Mouse (Mus musculus) CH12.LX (cell line): ENCODE results near the gene Cblc. TPM values are rescaled to one million over a fixed set of nuclear protein-coding genes. Genes with fewer than 3 reads are reported as not detected.
A peak's percentile ranks its signal among the peaks of the same experiment; 100 is the strongest.

Source experiments
- DNase-seq: peaks from one replicate; pipeline ENCODE4 v3.0.0-alpha.2; 2013; ENCODE audit errors: extremely low read depth
- H3K27ac ChIP-seq: 2 replicates; pipeline ENCODE4 v1.5.1; 2012; ENCODE audit warnings: low read depth, mild to moderate bottlenecking, control low read depth, moderate library complexity; ENCODE audit not compliant: insufficient read depth
- H3K27me3 ChIP-seq: replicated peaks from 2 replicates; pipeline ENCODE3; 2012; ENCODE audit warnings: inconsistent platforms
- H3K36me3 ChIP-seq, 2 experiments: replicated peaks in 1 of 2; 2 replicates each; pipeline versions ENCODE3 to v1.6.1; 2012; ENCODE audit warnings: inconsistent platforms in 1 of 2, low read length in 1 of 2, mild to moderate bottlenecking in 1 of 2, mixed read lengths in 1 of 2, moderate library complexity in 1 of 2; ENCODE audit not compliant: control insufficient read depth in 1 of 2, insufficient read depth in 1 of 2
- H3K4me1 ChIP-seq, 2 experiments: 2 replicates each; pipeline ENCODE4 v1.6.1; 2012; ENCODE audit warnings: inconsistent platforms in 1 of 2, moderate library complexity in 1 of 2; ENCODE audit not compliant: insufficient read depth in 2 of 2, control insufficient read depth in 1 of 2
- H3K4me2 ChIP-seq: 2 replicates; pipeline ENCODE4 v1.6.1; 2012; ENCODE audit warnings: low read depth, mild to moderate bottlenecking, control low read depth; ENCODE audit not compliant: poor library complexity, insufficient read depth, severe bottlenecking
- H3K4me3 ChIP-seq, 3 experiments: fragments of 150-350 bp in 1 of 3; sonication (generic) in 1 of 3; replicated peaks in 1 of 3; 2 replicates each; pipeline versions ENCODE3 to v1.5.1; 2011 to 2012; ENCODE audit warnings: low read depth in 2 of 3, low read length in 2 of 3, mild to moderate bottlenecking in 2 of 3, moderate library complexity in 2 of 3, control low read depth in 1 of 3, improper control_type of control experiment in 1 of 3, inconsistent platforms in 1 of 3, mixed read lengths in 1 of 3; ENCODE audit not compliant: poor library complexity in 1 of 3
- H3K79me2 ChIP-seq: replicated peaks from 2 replicates; pipeline ENCODE4 v1.6.1; 2012; ENCODE audit warnings: mild to moderate bottlenecking, moderate library complexity; ENCODE audit not compliant: control insufficient read depth, poor library complexity, insufficient read depth, severe bottlenecking; ENCODE audit errors: extremely low read depth
- H3K9ac ChIP-seq: 2 replicates; pipeline ENCODE4 v1.6.1; 2012; ENCODE audit warnings: low read depth, mild to moderate bottlenecking, control low read depth, moderate library complexity; ENCODE audit not compliant: insufficient read depth
- H3K9me3 ChIP-seq: replicated peaks from 2 replicates; pipeline ENCODE3; 2012; ENCODE audit warnings: low read length, inconsistent platforms, mixed read lengths
- BHLHE40 ChIP-seq: IDR thresholded peaks from 2 replicates; pipeline ENCODE4 v1.6.1; 2011; ENCODE audit warnings: mild to moderate bottlenecking, low read depth, low read length, improper control_type of control experiment
- CHD2 ChIP-seq: IDR thresholded peaks from 2 replicates; pipeline ENCODE4 v1.6.1; 2011; ENCODE audit warnings: low read length, improper control_type of control experiment
- CTCF ChIP-seq, 2 experiments: IDR thresholded peaks in 1 of 2; conservative IDR thresholded peaks in 1 of 2; 2 replicates each; pipeline ENCODE4 v1.5.1; 2011 to 2012; ENCODE audit warnings: low read depth in 2 of 2, low read length in 2 of 2, improper control_type of control experiment in 1 of 2, inconsistent platforms in 1 of 2, mild to moderate bottlenecking in 1 of 2, moderate library complexity in 1 of 2
- E2F4 ChIP-seq: IDR thresholded peaks from 2 replicates; pipeline ENCODE4 v1.6.1; 2011; ENCODE audit warnings: low read depth, low read length, improper control_type of control experiment; ENCODE audit not compliant: insufficient replicate concordance
- ELF1 ChIP-seq: IDR thresholded peaks from 2 replicates; pipeline ENCODE4 v1.6.1; 2014; ENCODE audit warnings: low read depth, mild to moderate bottlenecking, inconsistent platforms, low read length, improper control_type of control experiment
- EP300 ChIP-seq: IDR thresholded peaks from 2 replicates; pipeline ENCODE4 v1.6.1; 2011; ENCODE audit warnings: low read length, improper control_type of control experiment
- ETS1 ChIP-seq: conservative IDR thresholded peaks from 2 replicates; pipeline ENCODE4 v1.6.1; 2012; ENCODE audit warnings: low read depth, mild to moderate bottlenecking, inconsistent platforms, low read length, improper control_type of control experiment, moderate library complexity
- GABPA ChIP-seq: IDR thresholded peaks from 2 replicates; pipeline ENCODE4 v1.6.1; 2012; ENCODE audit warnings: low read depth, low read length, improper control_type of control experiment, inconsistent platforms; ENCODE audit not compliant: insufficient replicate concordance
- HCFC1 ChIP-seq: IDR thresholded peaks from 2 replicates; pipeline ENCODE4 v1.6.1; 2012; ENCODE audit warnings: low read depth, mild to moderate bottlenecking, inconsistent platforms, low read length, improper control_type of control experiment
- IRF4 ChIP-seq: IDR thresholded peaks from 2 replicates; pipeline ENCODE4 v1.6.1; 2014; ENCODE audit warnings: low read depth, mild to moderate bottlenecking, inconsistent platforms, low read length, improper control_type of control experiment
- JUND ChIP-seq: conservative IDR thresholded peaks from 2 replicates; pipeline ENCODE4 v1.6.1; 2011; ENCODE audit warnings: low read depth, low read length, improper control_type of control experiment
- MAFK ChIP-seq: IDR thresholded peaks from 2 replicates; pipeline ENCODE4 v1.6.1; 2011; ENCODE audit warnings: low read length, improper control_type of control experiment; ENCODE audit not compliant: insufficient replicate concordance
- MAX ChIP-seq: IDR thresholded peaks from 2 replicates; pipeline ENCODE4 v1.6.1; 2011; ENCODE audit warnings: low read length, improper control_type of control experiment
- MYC ChIP-seq: IDR thresholded peaks from 2 replicates; pipeline ENCODE4 v1.6.1; 2011; ENCODE audit warnings: low read depth, mild to moderate bottlenecking, improper control_type of control experiment, low read length
- NRF1 ChIP-seq: IDR thresholded peaks from 2 replicates; pipeline ENCODE4 v1.6.1; 2014; ENCODE audit warnings: low read depth, mild to moderate bottlenecking, inconsistent platforms, low read length, improper control_type of control experiment, moderate library complexity
- POLR2A ChIP-seq: IDR thresholded peaks from 2 replicates; pipeline ENCODE4 v1.6.1; 2011; ENCODE audit warnings: low read depth, mild to moderate bottlenecking, improper control_type of control experiment, low read length
- POLR2AphosphoS2 ChIP-seq: IDR thresholded peaks from 2 replicates; pipeline ENCODE4 v1.6.1; 2011; ENCODE audit warnings: low read depth, low read length, improper control_type of control experiment
- RAD21 ChIP-seq: IDR thresholded peaks from 2 replicates; pipeline ENCODE4 v1.6.1; 2011; ENCODE audit warnings: low read depth, mild to moderate bottlenecking, low read length, improper control_type of control experiment, moderate library complexity
- TCF12 ChIP-seq: IDR thresholded peaks from 2 replicates; pipeline ENCODE4 v1.6.1; 2014; ENCODE audit warnings: low read depth, mild to moderate bottlenecking, inconsistent platforms, low read length, improper control_type of control experiment
- UBTF ChIP-seq: IDR thresholded peaks from 2 replicates; pipeline ENCODE4 v1.6.1; 2012; ENCODE audit warnings: low read depth, mild to moderate bottlenecking, inconsistent platforms, low read length, improper control_type of control experiment, moderate library complexity
- USF1 ChIP-seq: IDR thresholded peaks from 2 replicates; pipeline ENCODE4 v1.6.1; 2014; ENCODE audit warnings: low read depth, mild to moderate bottlenecking, inconsistent platforms, low read length, improper control_type of control experiment
- ZC3H11A ChIP-seq: IDR thresholded peaks from 2 replicates; pipeline ENCODE4 v1.6.1; 2012; ENCODE audit warnings: low read depth, mild to moderate bottlenecking, inconsistent platforms, low read length, improper control_type of control experiment
- ZMIZ1 ChIP-seq: IDR thresholded peaks from 2 replicates; pipeline ENCODE4 v1.6.1; 2012; ENCODE audit warnings: low read depth, mild to moderate bottlenecking, inconsistent platforms, low read length, improper control_type of control experiment
- dilution Hi-C: fragments of 300-500 bp; cut with MboI; formaldehyde crosslinking; loops from 2 replicates; pipeline ENCODE4 v1.14.3; 2020; ENCODE audit warnings: low sequenced_read_pairs; ENCODE audit not compliant: extremely low pct_unique_long_range_greater_than_20kb, extremely low pct_ligation_motif_present
- in situ Hi-C: fragments of 300-500 bp; cut with MboI; formaldehyde crosslinking; loops from 3 replicates; pipeline ENCODE4 v1.14.3; 2019; ENCODE audit warnings: low sequenced_read_pairs, low pct_ligation_motif_present, low pct_unique_long_range_greater_than_20kb, mixed read lengths
- polyA plus RNA-seq: library from polyadenylated mRNA; unstranded; fragments of >175 nt; gene quantifications from 2 replicates; pipeline ENCODE4 v1.2.1, GENCODE M21; 2012; ENCODE audit warnings: low read depth; ENCODE audit not compliant: insufficient read length
- total RNA-seq, 2 experiments: library from RNA; depleted of rRNA; stranded (reverse); fragments of 300-350 nt in 1 of 2; fragments of >200 nt in 1 of 2; gene quantifications; 2 replicates each; pipeline ENCODE4 v1.2.3; 2012 to 2014

Gene Cblc
- total and polyA plus RNA-seq, 3 experiments: 6.4 to 30.8 (median 13.4) TPM

GRCm38 (mm10) chr7:19813579-19814122 is 17.0 kb upstream of the Cblc start:
- peaks cover 35 to 57% of the 10 kb centered on the region in 2 experiments for H3K4me1 ChIP-seq
- TF ChIP-seq USF1 (peak; percentile 33), MAX (0 out of 2 replicates have a peak, but pooled peaks have one; percentile 37), GABPA (no peak), POLR2AphosphoS2 (no peak), TCF12 (no peak), BHLHE40 (peak; percentile 52), MAFK (no peak), ETS1 (0 out of 2 replicates have a peak, but pooled peaks have one; percentile 27), CTCF (conservative IDR thresholded peaks at IDR 0.05 in 1 of 2, IDR thresholded peaks at IDR 0.05 in 1 of 2; ENCODE audit: low read depth in 2 of 2, low read length in 2 of 2) (no peak)
- TF ChIP-seq, all 38 proteins: peak for 4
- Histone ChIP-seq H3K27me3 (no peaks in the 10 kb centered on the region), H3K36me3 (peaks cover 60 to 74% of the 10 kb centered on the region in 2 experiments), H3K27ac (peak overlapping the region; percentile 33; the same call in 1 of the 2 replicates), H3K4me2 (no peak overlapping the region), H3K79me2 (peaks cover 6% of the 10 kb centered on the region; the same call in 1 of the 2 replicates), H3K9ac (no peak overlapping the region), H3K9me3 (no peaks in the 10 kb centered on the region), H3K4me3 (no peak overlapping the region)
- dilution Hi-C loops (no loop called here), in situ Hi-C loops (no loop called here)
- no peak for DNase-seq

- H3K36me3 ChIP-seq: peaks cover 61 to 74% of the 10 kb centered on the region in 2 experiments
- no peak overlapping the region for H3K9ac ChIP-seq
- H3K27ac ChIP-seq: peak overlapping the region; percentile 33; the same call in 1 of the 2 replicates
- H3K27me3 ChIP-seq: no peaks in the 10 kb centered on the region
- H3K4me3 ChIP-seq: no peak overlapping the region
- no peak for DNase-seq
- in situ Hi-C loops (no loop called here), dilution Hi-C loops (no loop called here)
- H3K79me2 ChIP-seq: peaks cover 6% of the 10 kb centered on the region; the same call in 1 of the 2 replicates
- no peak overlapping the region for H3K4me2 ChIP-seq
- no peaks in the 10 kb centered on the region for H3K9me3 ChIP-seq
- TF ChIP-seq BHLHE40 (no peak), EP300 (no peak), NRF1 (no peak), UBTF (no peak), POLR2A (no peak), HCFC1 (no peak), TCF12 (no peak), MAFK (no peak), CHD2 (no peak), USF1 (no peak), ELF1 (no peak), IRF4 (no peak), ZMIZ1 (no peak), MYC (no peak), RAD21 (no peak), POLR2AphosphoS2 (no peak), JUND (no peak), E2F4 (no peak), ZC3H11A (no peak)
- peaks cover 31 to 52% of the 10 kb centered on the region in 2 experiments for H3K4me1 ChIP-seq
Observed at GRCm38 (mm10) chr7:19813161-19813560, 16.6 kb upstream of the Cblc start.
